Mouse (Mus musculus): ENCODE measurements around the gene Pacsin2. TPM values are rescaled to one million over a fixed set of nuclear protein-coding genes. Genes with fewer than 3 reads are reported as not detected.
A peak's percentile ranks its signal among the peaks of the same experiment; 100 is the strongest.

Gene Pacsin2
- total and polyA plus RNA-seq, 3 experiments = 48.4 to 85.5 (median 53.7) TPM

DNA sequence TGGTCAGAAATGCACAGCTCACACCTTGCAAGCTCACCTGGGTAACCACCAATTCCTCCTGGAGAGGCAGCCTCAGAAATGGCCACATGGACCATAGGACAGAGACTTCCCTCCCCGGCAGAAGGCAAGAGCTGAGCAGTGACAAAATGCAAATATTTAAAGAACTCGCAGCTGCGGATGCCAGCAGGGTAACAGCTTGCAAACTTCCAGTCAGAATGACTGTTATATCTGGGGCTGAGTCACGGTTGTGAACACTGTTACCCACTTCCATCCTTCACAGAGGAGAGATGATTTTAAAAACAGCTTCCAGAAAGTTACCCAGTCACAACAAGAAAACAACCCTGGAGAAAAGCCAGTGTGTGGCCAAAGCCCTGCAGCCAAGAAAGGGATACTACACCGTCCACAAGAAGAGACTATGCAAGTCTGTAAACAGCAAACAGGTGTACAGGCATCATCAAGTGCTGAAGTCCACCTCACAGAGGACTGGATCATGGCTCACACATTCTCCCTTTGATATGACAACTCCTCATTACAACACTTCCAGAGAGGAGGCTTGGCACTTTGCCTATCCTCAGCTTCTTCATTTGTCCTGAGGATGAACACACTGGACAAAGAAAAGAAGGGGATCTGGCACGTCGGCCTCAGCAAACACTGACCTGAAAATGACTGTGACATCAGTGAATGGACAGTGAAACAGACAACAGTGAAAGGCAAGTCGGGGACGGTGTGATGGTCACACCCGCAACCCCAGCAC is 16.4 kb downstream of the Pacsin2 start:
- Histone ChIP-seq H3K79me2 (replicated peaks; ENCODE audit: control insufficient read depth, extremely low read depth, insufficient read depth, poor library complexity, severe bottlenecking) (peaks cover 21% of the 10 kb centered on the region), H3K27me3 (replicated peaks) (no peaks in the 10 kb centered on the region), H3K27ac (ENCODE audit: insufficient read depth, low read depth) (no peak overlapping the region), H3K4me3 (replicated peaks in 1 of 3; ENCODE audit: low read depth in 2 of 3, low read length in 2 of 3, poor library complexity in 1 of 3) (no peak overlapping the region), H3K4me1 (ENCODE audit: control insufficient read depth in 1 of 2, insufficient read depth in 2 of 2) (peaks cover 24 to 97% of the 10 kb centered on the region in 2 experiments), H3K9me3 (replicated peaks; ENCODE audit: low read length) (no peaks in the 10 kb centered on the region), H3K36me3 (replicated peaks in 1 of 2; ENCODE audit: control insufficient read depth in 1 of 2, insufficient read depth in 1 of 2, low read length in 1 of 2) (peaks cover 0 to 29% of the 10 kb centered on the region in 2 experiments), H3K9ac (ENCODE audit: insufficient read depth, low read depth) (no peak overlapping the region), H3K4me2 (ENCODE audit: insufficient read depth, low read depth, poor library complexity, severe bottlenecking) (no peak overlapping the region)
- dilution Hi-C loops (cut with MboI; ENCODE audit: extremely low pct_ligation_motif_present, extremely low pct_unique_long_range_greater_than_20kb, low sequenced_read_pairs) (no loop called here), in situ Hi-C loops (cut with MboI; ENCODE audit: low pct_ligation_motif_present, low pct_unique_long_range_greater_than_20kb, low sequenced_read_pairs) (no loop called here)
- peak; percentile 63 for DNase-seq (ENCODE audit: extremely low read depth)
- TF ChIP-seq SMC3 (IDR thresholded peaks at IDR 0.05; ENCODE audit: low read depth, low read length) = no peak
- peak; percentile 58; the same call in 1 of the 2 replicates for TF ChIP-seq MXI1 (IDR thresholded peaks at IDR 0.05; ENCODE audit: low read depth, low read length)
- TF ChIP-seq NRF1 (IDR thresholded peaks at IDR 0.05; ENCODE audit: low read depth, low read length) = no peak
- TF ChIP-seq SIN3A (IDR thresholded peaks at IDR 0.05; ENCODE audit: low read length) = peak; percentile 56; the same call in 1 of the 2 replicates
- TF ChIP-seq ETS1 (conservative IDR thresholded peaks at IDR 0.05; ENCODE audit: low read depth, low read length) = peak; percentile 31
- 0 out of 2 replicates have a peak, but pooled peaks have one; percentile 30 for TF ChIP-seq BHLHE40 (IDR thresholded peaks at IDR 0.05; ENCODE audit: low read depth, low read length)
- 0 out of 2 replicates have a peak, but pooled peaks have one; percentile 37 for TF ChIP-seq MEF2A (IDR thresholded peaks at IDR 0.05; ENCODE audit: borderline replicate concordance, low read depth, low read length)

DNA sequence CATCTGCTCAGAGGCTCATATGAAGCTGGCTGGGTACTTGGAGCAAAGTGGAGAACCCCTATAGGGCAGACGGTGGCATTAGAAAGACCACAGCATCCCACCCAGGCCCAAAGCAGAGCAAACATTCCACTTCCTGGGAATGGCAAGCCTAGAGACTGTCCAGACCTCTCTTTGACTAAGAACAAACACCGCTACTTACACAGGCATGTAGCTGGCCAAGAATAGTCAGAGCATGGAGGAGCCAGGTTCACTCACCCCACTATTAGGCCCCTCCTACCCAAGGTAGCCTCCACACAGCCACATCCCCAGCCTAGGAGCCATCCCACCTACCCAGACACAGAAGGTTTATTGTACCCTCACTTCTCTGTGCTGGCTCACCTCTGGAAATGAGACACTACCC is 18.5 kb downstream of the Pacsin2 start:
- no peak overlapping the region for H3K9ac ChIP-seq (ENCODE audit: insufficient read depth, low read depth)
- DNase-seq (ENCODE audit: extremely low read depth) = no peak
- H3K79me2 ChIP-seq (replicated peaks; ENCODE audit: control insufficient read depth, extremely low read depth, insufficient read depth, poor library complexity, severe bottlenecking) = peaks cover 17% of the 10 kb centered on the region
- H3K4me3 ChIP-seq (replicated peaks in 1 of 3; ENCODE audit: low read depth in 2 of 3, low read length in 2 of 3, poor library complexity in 1 of 3) = no peak overlapping the region
- H3K4me2 ChIP-seq (ENCODE audit: insufficient read depth, low read depth, poor library complexity, severe bottlenecking) = no peak overlapping the region
- H3K27ac ChIP-seq (ENCODE audit: insufficient read depth, low read depth) = no peak overlapping the region
- in situ Hi-C loops (cut with MboI; ENCODE audit: low pct_ligation_motif_present, low pct_unique_long_range_greater_than_20kb, low sequenced_read_pairs) (no loop called here), dilution Hi-C loops (cut with MboI; ENCODE audit: extremely low pct_ligation_motif_present, extremely low pct_unique_long_range_greater_than_20kb, low sequenced_read_pairs) (no loop called here)
- no peaks in the 10 kb centered on the region for H3K27me3 ChIP-seq (replicated peaks)
- no peaks in the 10 kb centered on the region for H3K9me3 ChIP-seq (replicated peaks; ENCODE audit: low read length)
- H3K36me3 ChIP-seq (replicated peaks in 1 of 2; ENCODE audit: control insufficient read depth in 1 of 2, insufficient read depth in 1 of 2, low read length in 1 of 2) = peaks cover 0 to 24% of the 10 kb centered on the region in 2 experiments
- H3K4me1 ChIP-seq (ENCODE audit: control insufficient read depth in 1 of 2, insufficient read depth in 2 of 2) = peaks cover 22 to 97% of the 10 kb centered on the region in 2 experiments
- no peak for TF ChIP-seq JUN (IDR thresholded peaks at IDR 0.05; ENCODE audit: insufficient read depth, low read depth, low read length)
- TF ChIP-seq NELFE (IDR thresholded peaks at IDR 0.05; ENCODE audit: low read depth, low read length) = no peak
- TF ChIP-seq USF1 (IDR thresholded peaks at IDR 0.05; ENCODE audit: low read depth, low read length) = no peak
- TF ChIP-seq NRF1 (IDR thresholded peaks at IDR 0.05; ENCODE audit: low read depth, low read length) = no peak
- no peak for TF ChIP-seq POLR2A (IDR thresholded peaks at IDR 0.05; ENCODE audit: low read depth, low read length)

DNA sequence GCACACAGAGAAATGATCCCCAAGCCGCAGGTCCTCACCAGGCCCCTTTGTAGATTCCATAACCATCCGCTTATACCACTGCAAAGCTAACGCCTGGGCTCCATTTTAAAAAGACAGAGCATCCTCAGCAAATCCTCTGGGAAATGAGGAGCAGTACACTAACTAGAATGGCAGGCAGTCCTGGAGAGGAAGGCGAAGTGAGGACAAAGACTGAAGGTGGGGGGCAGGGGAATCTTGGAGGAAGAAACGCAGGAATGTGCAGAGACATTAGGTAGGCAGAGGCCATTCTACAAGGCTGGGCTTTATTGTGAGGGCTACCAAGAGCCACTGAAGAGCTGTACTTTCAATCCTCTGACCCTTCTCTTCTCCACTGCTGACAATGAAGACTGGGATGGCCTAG is 19.0 kb downstream of the Pacsin2 start:
- in situ Hi-C loops (cut with MboI; ENCODE audit: low pct_ligation_motif_present, low pct_unique_long_range_greater_than_20kb, low sequenced_read_pairs) (no loop called here), dilution Hi-C loops (cut with MboI; ENCODE audit: extremely low pct_ligation_motif_present, extremely low pct_unique_long_range_greater_than_20kb, low sequenced_read_pairs) (no loop called here)
- Histone ChIP-seq H3K79me2 (replicated peaks; ENCODE audit: control insufficient read depth, extremely low read depth, insufficient read depth, poor library complexity, severe bottlenecking) (peaks cover 18% of the 10 kb centered on the region), H3K27me3 (replicated peaks) (no peaks in the 10 kb centered on the region), H3K9me3 (replicated peaks; ENCODE audit: low read length) (no peaks in the 10 kb centered on the region), H3K9ac (ENCODE audit: insufficient read depth, low read depth) (no peak overlapping the region), H3K4me3 (replicated peaks in 1 of 3; ENCODE audit: low read depth in 2 of 3, low read length in 2 of 3, poor library complexity in 1 of 3) (no peak overlapping the region), H3K36me3 (replicated peaks in 1 of 2; ENCODE audit: control insufficient read depth in 1 of 2, insufficient read depth in 1 of 2, low read length in 1 of 2) (peaks cover 0 to 22% of the 10 kb centered on the region in 2 experiments), H3K4me1 (ENCODE audit: control insufficient read depth in 1 of 2, insufficient read depth in 2 of 2) (peaks cover 22 to 97% of the 10 kb centered on the region in 2 experiments), H3K27ac (ENCODE audit: insufficient read depth, low read depth) (no peak overlapping the region), H3K4me2 (ENCODE audit: insufficient read depth, low read depth, poor library complexity, severe bottlenecking) (no peak overlapping the region)
- DNase-seq (ENCODE audit: extremely low read depth) = no peak
- TF ChIP-seq E2F4 (IDR thresholded peaks at IDR 0.05; ENCODE audit: insufficient replicate concordance, low read depth, low read length) (no peak), MAX (IDR thresholded peaks at IDR 0.05; ENCODE audit: low read length) (no peak), SIN3A (IDR thresholded peaks at IDR 0.05; ENCODE audit: low read length) (no peak), KAT2A (IDR thresholded peaks at IDR 0.05; ENCODE audit: insufficient replicate concordance, low read length) (no peak), POLR2AphosphoS2 (IDR thresholded peaks at IDR 0.05; ENCODE audit: low read depth, low read length) (no peak), ZKSCAN1 (IDR thresholded peaks at IDR 0.05; ENCODE audit: borderline replicate concordance, low read depth, low read length) (no peak), ZC3H11A (IDR thresholded peaks at IDR 0.05; ENCODE audit: low read depth, low read length) (no peak), USF2 (conservative IDR thresholded peaks at IDR 0.05; ENCODE audit: low read depth, low read length) (no peak)

Measured in CH12.LX (cell line).